Mouse (Mus musculus) gonadal fat pad, adult 2 months (tissue): ENCODE measurements around the gene Tln1. TPM values are rescaled to one million over a fixed set of nuclear protein-coding genes. Genes with fewer than 3 reads are reported as not detected.
"Not testable (repeated sequence)": the region's sequence is repeated elsewhere in the genome, so short reads cannot be mapped to it uniquely, and the experiment has no call there.

ENCODE experiments used
- DNase-seq: peaks from one replicate; pipeline ENCODE4 v3.0.0-alpha.2; 2012; ENCODE audit warnings: low read depth
- polyA plus RNA-seq: library from polyadenylated mRNA; depleted of rRNA; stranded (reverse); fragments of >200 nt; gene quantifications from 2 replicates; pipeline ENCODE4 v1.2.3, GENCODE M21; 2012; rRNA removed

Gene Tln1
- polyA plus RNA-seq = 88.5 and 105 TPM in 2 replicates

- DNase-seq = peak; percentile 85
Measured at GRCm38 (mm10) chr4:43561997-43562768, at the start of gene Tln1, which contains the start of gene Creb3. Tln1 (minus strand) TSS chr4:43562691. Creb3 (plus strand) TSS chr4:43562332.

GRCm38 (mm10) chr4:43604751-43605685 lies 42.5 kb upstream of the Tln1 start:
- DNase-seq = no peak

- no peak for DNase-seq
Measured at GRCm38 (mm10) chr4:43604099-43604498, 41.6 kb upstream of the Tln1 start.

GRCm38 (mm10) chr4:43600195-43600934 lies 37.9 kb upstream of the Tln1 start:
- DNase-seq = no peak

GRCm38 (mm10) chr4:43598650-43599380 lies 36.3 kb upstream of the Tln1 start:
- no peak for DNase-seq

GRCm38 (mm10) chr4:43598200-43598599 lies 35.7 kb upstream of the Tln1 start:
- no peak for DNase-seq

- DNase-seq = not testable (repeated sequence)
Measured at GRCm38 (mm10) chr4:43596597-43596996, 34.1 kb upstream of the Tln1 start.

GRCm38 (mm10) chr4:43593453-43593852 lies 31.0 kb upstream of the Tln1 start:
- DNase-seq = no peak

GRCm38 (mm10) chr4:43591961-43592360 lies 29.5 kb upstream of the Tln1 start:
- no peak for DNase-seq

GRCm38 (mm10) chr4:43591543-43591942 lies 29.1 kb upstream of the Tln1 start:
- no peak for DNase-seq

- no peak for DNase-seq
Measured at GRCm38 (mm10) chr4:43587681-43588080, 25.2 kb upstream of the Tln1 start.

GRCm38 (mm10) chr4:43586411-43586810 lies 23.9 kb upstream of the Tln1 start:
- DNase-seq = no peak

GRCm38 (mm10) chr4:43585682-43586081 lies 23.2 kb upstream of the Tln1 start:
- DNase-seq = no peak

- no peak for DNase-seq
Measured at GRCm38 (mm10) chr4:43584444-43585416, 22.2 kb upstream of the Tln1 start, which contains the start of gene Msmp. Msmp (minus strand) TSS chr4:43584494.

GRCm38 (mm10) chr4:43583421-43583820 lies 20.9 kb upstream of the Tln1 start:
- DNase-seq = no peak

- DNase-seq = no peak
Measured at GRCm38 (mm10) chr4:43582241-43582640, 19.8 kb upstream of the Tln1 start.

GRCm38 (mm10) chr4:43581381-43581780 lies 18.9 kb upstream of the Tln1 start:
- DNase-seq = no peak

GRCm38 (mm10) chr4:43580721-43581120 lies 18.2 kb upstream of the Tln1 start:
- DNase-seq = no peak

GRCm38 (mm10) chr4:43579731-43580130 lies 17.2 kb upstream of the Tln1 start:
- no peak for DNase-seq

- DNase-seq = no peak
Measured at GRCm38 (mm10) chr4:43579256-43579655, 16.8 kb upstream of the Tln1 start.
